8 mouse cellular contexts compared by ENCODE assay signal in genomic region chr19:47343422-47343821, GRCm38 (mm10).
DNase-seq lines count a peak whose midpoint lies in the region; ATAC-seq and TF ChIP-seq lines count a peak whose summit lies in the region.

No protein-coding gene starts in this region.

- H3K9me3 ChIP-seq in heart, embryonic 13.5 days: no peaks in the 10 kb centered on the region
- H3K9me3 ChIP-seq in embryonic facial prominence, embryonic 15.5 days (replicated peaks): no peaks in the 10 kb centered on the region
- no peaks in the 10 kb centered on the region for H3K9me3 ChIP-seq in neural tube, embryonic 12.5 days

- CTCF ChIA-PET in Patski (lab: Charles Lee): interaction anchor here (1.0 kb wide), 1 partner anchor 73 kb away, joined by 4 read pairs; no protein-coding TSS in a partner anchor

- POLR2A ChIA-PET in Patski (lab: Charles Lee): no interaction called here

- H3K9ac ChIP-seq in heart, embryonic 13.5 days: peak overlapping the region; percentile 79
- H3K9ac ChIP-seq in embryonic facial prominence, embryonic 15.5 days: no peak overlapping the region
- H3K9ac ChIP-seq in neural tube, embryonic 12.5 days: peak overlapping the region; percentile 48

- H3K27me3 ChIP-seq in heart, embryonic 13.5 days (replicated peaks): peaks cover 33% of the 10 kb centered on the region
- H3K27me3 ChIP-seq in Patski: peaks cover 4% of the 10 kb centered on the region
- no peaks in the 10 kb centered on the region for H3K27me3 ChIP-seq in embryonic facial prominence, embryonic 15.5 days
- peaks cover 45% of the 10 kb centered on the region for H3K27me3 ChIP-seq in neural tube, embryonic 12.5 days (replicated peaks)

- H3K4me2 ChIP-seq in heart, embryonic 13.5 days: peak overlapping the region; percentile 82
- peak overlapping the region; percentile 76 for H3K4me2 ChIP-seq in embryonic facial prominence, embryonic 15.5 days (replicated peaks)
- peak overlapping the region; percentile 67 for H3K4me2 ChIP-seq in neural tube, embryonic 12.5 days (replicated peaks)

- H3K36me3 ChIP-seq in heart, embryonic 13.5 days: no peaks in the 10 kb centered on the region
- H3K36me3 ChIP-seq in embryonic facial prominence, embryonic 15.5 days: no peaks in the 10 kb centered on the region
- no peaks in the 10 kb centered on the region for H3K36me3 ChIP-seq in neural tube, embryonic 12.5 days

- ATAC-seq in heart, embryonic 13.5 days (ENCODE audit: extremely low read depth, insufficient number of reproducible peaks, low FRiP score, low TSS enrichment): no peak
- ATAC-seq in Patski: peak; percentile 8
- ATAC-seq in embryonic facial prominence, embryonic 15.5 days (ENCODE audit: insufficient number of reproducible peaks, low FRiP score, low TSS enrichment, low read depth): no peak
- ATAC-seq in neural tube, embryonic 12.5 days (ENCODE audit: low FRiP score, low read depth): no peak

- no peak for TF ChIP-seq CTCF in Patski (IDR thresholded peaks at IDR 0.05)

- H3K4me3 ChIP-seq in heart, embryonic 13.5 days: peak overlapping the region; percentile 52
- peak overlapping the region; percentile 39 for H3K4me3 ChIP-seq in embryonic facial prominence, embryonic 15.5 days (replicated peaks)
- H3K4me3 ChIP-seq in neural tube, embryonic 12.5 days: peak overlapping the region; percentile 30

- H3K4me1 ChIP-seq in heart, embryonic 13.5 days: peaks cover 44% of the 10 kb centered on the region
- peaks cover 43% of the 10 kb centered on the region for H3K4me1 ChIP-seq in embryonic facial prominence, embryonic 15.5 days
- peaks cover 19% of the 10 kb centered on the region for H3K4me1 ChIP-seq in neural tube, embryonic 12.5 days

- 1% methylated on average over 31 of the region's 39 CpGs for WGBS in heart, embryonic 13.5 days
- 9% methylated on average over 35 of the region's 39 CpGs for WGBS in embryonic facial prominence, embryonic 15.5 days
- under 1% methylated on average over 39 of the region's 39 CpGs for WGBS in neural tube, embryonic 12.5 days

- no peak overlapping the region for H3K27ac ChIP-seq in heart, embryonic 13.5 days (replicated peaks)
- H3K27ac ChIP-seq in embryonic facial prominence, embryonic 15.5 days (replicated peaks): no peak overlapping the region
- no peak overlapping the region for H3K27ac ChIP-seq in neural tube, embryonic 12.5 days

- no peak for DNase-seq in heart, adult 11 months
- DNase-seq in Patski (ENCODE audit: low read depth, low spot score): no peak
- DNase-seq in layer of hippocampus, postnatal 25 days (ENCODE audit: extremely low spot score in 1 of 2, low spot score in 1 of 2): peak; percentile 52 to 53
- no peak for DNase-seq in ovary, postnatal 10 days (ENCODE audit: low spot score)
- no peak for DNase-seq in kidney, postnatal 25 days

- in situ Hi-C loops in Patski (cut with MboI; ENCODE audit: low pct_unique_long_range_greater_than_20kb): no loop called here

Comparison
In these comparisons a context has a peak if more than half of its experiments do, and no peak if none do; other contexts are left out.
1. DNase-seq: peak in layer of hippocampus, postnatal 25 days (2 of 2); none in heart, adult 11 months (single experiment), Patski (single experiment), ovary, postnatal 10 days (single experiment) and kidney, postnatal 25 days (0 of 2).
2. Peak in every context shown above with its lines, with median percentiles within 50 percentile points of each other: H3K4me2 ChIP-seq and H3K4me3 ChIP-seq.